Mouse (Mus musculus): ENCODE results near the gene Gsk3a.

DNA sequence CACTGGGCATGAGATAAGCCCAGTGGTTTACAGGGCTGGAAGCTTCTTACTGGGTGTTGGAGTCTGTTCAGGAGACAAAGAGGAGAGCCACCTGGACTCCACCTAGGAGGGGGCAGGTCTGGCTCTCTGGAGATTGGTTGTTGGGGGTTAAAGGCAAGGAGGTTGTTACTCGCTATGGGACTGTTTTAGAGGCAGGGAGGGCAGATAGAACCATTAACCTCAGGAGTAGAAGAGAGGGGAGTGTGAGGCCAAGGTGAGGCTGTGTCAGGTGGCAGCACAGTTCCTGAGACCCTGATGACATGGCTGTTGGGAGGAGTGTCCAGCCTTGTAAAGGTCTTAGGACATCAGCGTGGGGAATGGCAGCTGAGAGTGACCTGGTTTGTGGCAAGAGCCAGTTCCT lies 46.5 kb upstream of the Gsk3a start:
- no peak for TF ChIP-seq POLR2A (IDR thresholded peaks at IDR 0.05; ENCODE audit: control insufficient read depth, low read depth, low read length)
- no peak for TF ChIP-seq CTCF (IDR thresholded peaks at IDR 0.05; ENCODE audit: control insufficient read depth, insufficient read depth, insufficient replicate concordance, low read depth, low read length)
